Mouse (Mus musculus) G1E (cell line): Measurements from ENCODE around the gene Rps2. TPM values are rescaled to one million over a fixed set of nuclear protein-coding genes. Genes with fewer than 3 reads are reported as not detected.

ENCODE experiments used
- ATAC-seq: 2 replicates; pipeline ENCODE4 v1.8.0; 2016; ENCODE audit warnings: mild to moderate bottlenecking; ENCODE audit not compliant: insufficient number of reproducible peaks, poor library complexity, low FRiP score, severe bottlenecking; ENCODE audit errors: extremely low read depth
- DNase-seq: peaks from one replicate; pipeline ENCODE4 v3.0.0; 2012; ENCODE audit warnings: low spot score
- H3K27me3 ChIP-seq: 2 replicates; pipeline ENCODE4 v1.6.1; 2012; ENCODE audit warnings: mild to moderate bottlenecking, low read length, inconsistent platforms; ENCODE audit not compliant: insufficient read depth
- H3K36me3 ChIP-seq: replicated peaks from 2 replicates; pipeline ENCODE3; 2012; ENCODE audit warnings: mild to moderate bottlenecking, inconsistent platforms
- H3K4me1 ChIP-seq: 2 replicates; pipeline ENCODE4 v1.6.1; 2012; ENCODE audit warnings: low read depth, low read length, inconsistent platforms, mixed read lengths; ENCODE audit not compliant: insufficient read depth
- H3K4me3 ChIP-seq: 2 replicates; pipeline ENCODE4 v1.5.1; 2012; ENCODE audit warnings: low read depth, mild to moderate bottlenecking, inconsistent platforms, low read length, moderate library complexity, mixed read lengths
- H3K9me3 ChIP-seq: replicated peaks from 2 replicates; pipeline ENCODE4 v1.6.1; 2012; ENCODE audit warnings: inconsistent platforms
- CTCF ChIP-seq: IDR thresholded peaks from 2 replicates; pipeline ENCODE4 v1.5.1; 2012; ENCODE audit warnings: low read depth, low read length, inconsistent platforms, mixed read lengths
- GATA1 ChIP-seq: IDR thresholded peaks from 2 replicates; pipeline ENCODE4 v1.6.1; 2012; ENCODE audit warnings: borderline replicate concordance, low read length, inconsistent platforms, mixed read lengths
- GATA2 ChIP-seq: IDR thresholded peaks from 2 replicates; pipeline ENCODE4 v1.6.1; 2012; ENCODE audit warnings: low read depth, low read length, inconsistent platforms, borderline replicate concordance
- POLR2AphosphoS5 ChIP-seq: IDR thresholded peaks from 2 replicates; pipeline ENCODE4 v1.6.1; 2012; ENCODE audit warnings: low read depth, low read length, inconsistent platforms; ENCODE audit not compliant: insufficient replicate concordance
- TAL1 ChIP-seq: conservative IDR thresholded peaks from 2 replicates; pipeline ENCODE4 v1.6.1; 2012; ENCODE audit warnings: low read depth, low read length, inconsistent platforms, mixed read lengths
- polyA plus RNA-seq: library from polyadenylated mRNA; stranded (reverse); fragments of >175 nt; gene quantifications from 2 replicates; pipeline ENCODE4 v1.2.3, GENCODE M21; 2012
- total RNA-seq, 2 experiments: library from RNA; stranded (forward) in 1 of 2; stranded (reverse) in 1 of 2; fragments of 200-1000 nt in 1 of 2; fragments of >200 nt in 1 of 2; fragmentation: Nextera tagmentation in 1 of 2; gene quantifications; 2 replicates each; pipeline ENCODE4 v1.2.3; 2014 to 2017

Rps2 gene
- total and polyA plus RNA-seq, 3 experiments = 950 to 3,970 (median 3,723) TPM

GRCm38 (mm10) chr17:24761121-24761520 lies 43.2 kb downstream of the Rps2 start:
- Histone ChIP-seq H3K27me3 (peaks cover 54% of the 10 kb centered on the region), H3K9me3 (no peaks in the 10 kb centered on the region), H3K36me3 (no peaks in the 10 kb centered on the region), H3K4me1 (no peaks in the 10 kb centered on the region), H3K4me3 (no peak overlapping the region)
- ATAC-seq (no peak), DNase-seq (no peak)
- TF ChIP-seq GATA1 (no peak), TAL1 (no peak), POLR2AphosphoS5 (no peak), GATA2 (no peak), CTCF (no peak)

GRCm38 (mm10) chr17:24765016-24765905 lies 47.3 kb downstream of the Rps2 start:
- no peaks in the 10 kb centered on the region for H3K36me3 ChIP-seq
- peaks cover 46% of the 10 kb centered on the region for H3K27me3 ChIP-seq
- H3K9me3 ChIP-seq = no peaks in the 10 kb centered on the region
- TF ChIP-seq POLR2AphosphoS5 (no peak), CTCF (no peak), GATA1 (no peak), TAL1 (no peak), GATA2 (no peak)
- H3K4me3 ChIP-seq = no peak overlapping the region
- H3K4me1 ChIP-seq = no peaks in the 10 kb centered on the region
- ATAC-seq (no peak), DNase-seq (no peak)

- H3K9me3 ChIP-seq = no peaks in the 10 kb centered on the region
- no peaks in the 10 kb centered on the region for H3K36me3 ChIP-seq
- no peak for DNase-seq
- H3K4me3 ChIP-seq = no peak overlapping the region
- no peaks in the 10 kb centered on the region for H3K4me1 ChIP-seq
- no peak for TF ChIP-seq POLR2AphosphoS5
- no peak for TF ChIP-seq CTCF
- TF ChIP-seq GATA1 = no peak
- TF ChIP-seq GATA2 = no peak
- TF ChIP-seq TAL1 = no peak
- no peak for ATAC-seq
- H3K27me3 ChIP-seq = peaks cover 39% of the 10 kb centered on the region
These were observed 48.5 kb downstream of the Rps2 start for GRCm38 (mm10) chr17:24766266-24766875.

- peaks cover 34% of the 10 kb centered on the region for H3K27me3 ChIP-seq
- no peak overlapping the region for H3K4me3 ChIP-seq
- no peaks in the 10 kb centered on the region for H3K4me1 ChIP-seq
- no peaks in the 10 kb centered on the region for H3K36me3 ChIP-seq
- DNase-seq (no peak), ATAC-seq (no peak)
- no peak for TF ChIP-seq TAL1
- TF ChIP-seq GATA1 = no peak
- TF ChIP-seq CTCF = no peak
- TF ChIP-seq POLR2AphosphoS5 = no peak
- H3K9me3 ChIP-seq = no peaks in the 10 kb centered on the region
These were observed 51.2 kb downstream of the Rps2 start for GRCm38 (mm10) chr17:24769146-24769545.

Other genes with a start within 250 kb of the Rps2 start
Only the 20 nearest of the 33 such genes appear.
- 14.4 and 28.0 TPM in 2 replicates for gene Pkd1, start 168.3 kb upstream of the Rps2 start, total RNA-seq (2014; fragmentation: Nextera tagmentation)
- gene Pkd1, start 168.3 kb upstream of the Rps2 start, total RNA-seq (2017) = 5.0 and 10.3 TPM in 2 replicates
- gene Pkd1, start 168.3 kb upstream of the Rps2 start, polyA plus RNA-seq = 4.1 and 5.8 TPM in 2 replicates
- 114 and 146 TPM in 2 replicates for gene Tsc2, start 85.5 kb upstream of the Rps2 start, total RNA-seq (2014; fragmentation: Nextera tagmentation)
- 38.0 and 39.7 TPM in 2 replicates for gene Tsc2, start 85.5 kb upstream of the Rps2 start, total RNA-seq (2017)
- 66.5 and 77.5 TPM in 2 replicates for gene Tsc2, start 85.5 kb upstream of the Rps2 start, polyA plus RNA-seq
- 3.8 and 9.1 TPM in 2 replicates for gene Nthl1, start 85.4 kb upstream of the Rps2 start, total RNA-seq (2014; fragmentation: Nextera tagmentation)
- 9.8 and 16.9 TPM in 2 replicates for gene Nthl1, start 85.4 kb upstream of the Rps2 start, total RNA-seq (2017)
- 17.8 and 21.5 TPM in 2 replicates for gene Nthl1, start 85.4 kb upstream of the Rps2 start, polyA plus RNA-seq
- not detected in 2 replicates for gene Slc9a3r2, start 67.8 kb upstream of the Rps2 start, total RNA-seq (2014; fragmentation: Nextera tagmentation)
- gene Slc9a3r2, start 67.8 kb upstream of the Rps2 start, total RNA-seq (2017) = 0.16 TPM in 1 of 2 replicates, not detected in the other
- 0.03 and 0.07 TPM in 2 replicates for gene Slc9a3r2, start 67.8 kb upstream of the Rps2 start, polyA plus RNA-seq
- gene Npw, start 59.7 kb upstream of the Rps2 start, total RNA-seq (2014; fragmentation: Nextera tagmentation) = not detected in 2 replicates
- gene Npw, start 59.7 kb upstream of the Rps2 start, total RNA-seq (2017) = not detected in 2 replicates
- not detected in 2 replicates for gene Npw, start 59.7 kb upstream of the Rps2 start, polyA plus RNA-seq
- 55.9 and 59.1 TPM in 2 replicates for gene Zfp598, start 48.4 kb upstream of the Rps2 start, total RNA-seq (2014; fragmentation: Nextera tagmentation)
- 11.2 and 12.0 TPM in 2 replicates for gene Zfp598, start 48.4 kb upstream of the Rps2 start, total RNA-seq (2017)
- 86.4 and 99.2 TPM in 2 replicates for gene Zfp598, start 48.4 kb upstream of the Rps2 start, polyA plus RNA-seq
- not detected in 2 replicates for gene Syngr3, start 28.2 kb upstream of the Rps2 start, total RNA-seq (2014; fragmentation: Nextera tagmentation)
- gene Syngr3, start 28.2 kb upstream of the Rps2 start, total RNA-seq (2017) = 0.17 TPM in 1 of 2 replicates, not detected in the other
- 0.08 and 0.12 TPM in 2 replicates for gene Syngr3, start 28.2 kb upstream of the Rps2 start, polyA plus RNA-seq
- 10.5 and 15.7 TPM in 2 replicates for gene Gfer, start 22.0 kb upstream of the Rps2 start, total RNA-seq (2014; fragmentation: Nextera tagmentation)
- 34.1 and 46.4 TPM in 2 replicates for gene Gfer, start 22.0 kb upstream of the Rps2 start, total RNA-seq (2017)
- gene Gfer, start 22.0 kb upstream of the Rps2 start, polyA plus RNA-seq = 149 and 184 TPM in 2 replicates
- gene Noxo1, start 21.9 kb upstream of the Rps2 start, total RNA-seq (2014; fragmentation: Nextera tagmentation) = 1.4 TPM in 1 of 2 replicates, not detected in the other
- gene Noxo1, start 21.9 kb upstream of the Rps2 start, total RNA-seq (2017) = 1.0 and 1.1 TPM in 2 replicates
- 0.72 and 0.87 TPM in 2 replicates for gene Noxo1, start 21.9 kb upstream of the Rps2 start, polyA plus RNA-seq
- 9.2 and 17.8 TPM in 2 replicates for gene Tbl3, start 10.5 kb upstream of the Rps2 start, total RNA-seq (2014; fragmentation: Nextera tagmentation)
- gene Tbl3, start 10.5 kb upstream of the Rps2 start, total RNA-seq (2017) = 27.7 and 34.0 TPM in 2 replicates
- gene Tbl3, start 10.5 kb upstream of the Rps2 start, polyA plus RNA-seq = 15.6 and 25.2 TPM in 2 replicates
- not detected in 2 replicates for gene Rnf151, start 53 bp upstream of the Rps2 start, total RNA-seq (2014; fragmentation: Nextera tagmentation)
- 0.23 TPM in 1 of 2 replicates, not detected in the other for gene Rnf151, start 53 bp upstream of the Rps2 start, total RNA-seq (2017)
- gene Rnf151, start 53 bp upstream of the Rps2 start, polyA plus RNA-seq = 0.13 and 0.17 TPM in 2 replicates
- 54.6 and 63.5 TPM in 2 replicates for gene Ndufb10, start 6.4 kb downstream of the Rps2 start, total RNA-seq (2014; fragmentation: Nextera tagmentation)
- gene Ndufb10, start 6.4 kb downstream of the Rps2 start, total RNA-seq (2017) = 185 and 206 TPM in 2 replicates
- 372 and 429 TPM in 2 replicates for gene Ndufb10, start 6.4 kb downstream of the Rps2 start, polyA plus RNA-seq
- not detected in 2 replicates for gene Rpl3l, start 9.7 kb downstream of the Rps2 start, total RNA-seq (2014; fragmentation: Nextera tagmentation)
- 0.17 TPM in 1 of 2 replicates, not detected in the other for gene Rpl3l, start 9.7 kb downstream of the Rps2 start, total RNA-seq (2017)
- gene Rpl3l, start 9.7 kb downstream of the Rps2 start, polyA plus RNA-seq = 0.07 TPM in 1 of 2 replicates, not detected in the other
- 62.0 and 76.8 TPM in 2 replicates for gene Msrb1, start 18.5 kb downstream of the Rps2 start, total RNA-seq (2014; fragmentation: Nextera tagmentation)
- gene Msrb1, start 18.5 kb downstream of the Rps2 start, total RNA-seq (2017) = 34.6 and 39.2 TPM in 2 replicates
- gene Msrb1, start 18.5 kb downstream of the Rps2 start, polyA plus RNA-seq = 10.1 and 14.6 TPM in 2 replicates
- not detected in 2 replicates for gene Hs3st6, start 34.9 kb downstream of the Rps2 start, total RNA-seq (2014; fragmentation: Nextera tagmentation)
- not detected in 2 replicates for gene Hs3st6, start 34.9 kb downstream of the Rps2 start, total RNA-seq (2017)
- gene Hs3st6, start 34.9 kb downstream of the Rps2 start, polyA plus RNA-seq = not detected in 2 replicates
- 7.6 and 8.4 TPM in 2 replicates for gene Meiob, start 86.2 kb downstream of the Rps2 start, total RNA-seq (2014; fragmentation: Nextera tagmentation)
- 1.9 and 2.1 TPM in 2 replicates for gene Meiob, start 86.2 kb downstream of the Rps2 start, total RNA-seq (2017)
- gene Meiob, start 86.2 kb downstream of the Rps2 start, polyA plus RNA-seq = 0.07 and 0.13 TPM in 2 replicates
- gene Hagh, start 122.0 kb downstream of the Rps2 start, total RNA-seq (2014; fragmentation: Nextera tagmentation) = 16.8 and 22.3 TPM in 2 replicates
- gene Hagh, start 122.0 kb downstream of the Rps2 start, total RNA-seq (2017) = 30.4 and 34.7 TPM in 2 replicates
- 22.1 and 22.3 TPM in 2 replicates for gene Hagh, start 122.0 kb downstream of the Rps2 start, polyA plus RNA-seq
- gene Fahd1, start 132.2 kb downstream of the Rps2 start, total RNA-seq (2014; fragmentation: Nextera tagmentation) = 7.9 and 10.8 TPM in 2 replicates
- 16.1 TPM in 2 replicates for gene Fahd1, start 132.2 kb downstream of the Rps2 start, total RNA-seq (2017)
- gene Fahd1, start 132.2 kb downstream of the Rps2 start, polyA plus RNA-seq = 3.9 and 4.5 TPM in 2 replicates
- gene Igfals, start 147.9 kb downstream of the Rps2 start, total RNA-seq (2014; fragmentation: Nextera tagmentation) = not detected in 2 replicates
- 0.12 and 0.16 TPM in 2 replicates for gene Igfals, start 147.9 kb downstream of the Rps2 start, total RNA-seq (2017)
- 0.10 and 0.12 TPM in 2 replicates for gene Igfals, start 147.9 kb downstream of the Rps2 start, polyA plus RNA-seq
- 92.9 and 95.7 TPM in 2 replicates for gene Nubp2, start 168.2 kb downstream of the Rps2 start, total RNA-seq (2014; fragmentation: Nextera tagmentation)
- 46.9 and 58.5 TPM in 2 replicates for gene Nubp2, start 168.2 kb downstream of the Rps2 start, total RNA-seq (2017)
- gene Nubp2, start 168.2 kb downstream of the Rps2 start, polyA plus RNA-seq = 79.9 and 103 TPM in 2 replicates